Mouse (Mus musculus) liver, adult 2 months (tissue): ENCODE results near the gene Lrrc41.

ENCODE experiments used
- CTCF ChIP-seq: fragments of 200-500 bp; IDR thresholded peaks from 2 replicates; pipeline ENCODE4 v1.5.1; 2011; ENCODE audit warnings: low read depth, low read length, control low read depth
- POLR2A ChIP-seq: fragments of 200-500 bp; IDR thresholded peaks from 2 replicates; pipeline ENCODE4 v1.6.1; 2011; ENCODE audit warnings: low read length, control low read depth; ENCODE audit not compliant: insufficient read depth; ENCODE audit errors: extremely low read depth

GRCm38 (mm10) chr4:116096291-116096690, 21.2 kb downstream of the Lrrc41 start:
- TF ChIP-seq CTCF (no peak), POLR2A (no peak)
